Mouse (Mus musculus) adrenal gland (tissue): ENCODE results near the gene Pdx1.

Experiments used
- intact Hi-C: fragments of 180-260 bp; cut with DNase I; formaldehyde crosslinking; loops from one replicate; pipeline ENCODE4 v1.15.1; 2025
- microRNA-seq, 2 experiments: library from miRNA; unstranded; fragments of <30 nt; microRNA quantifications; one replicate each; pipeline ENCODE4; 2019

Gene Pdx1

DNA sequence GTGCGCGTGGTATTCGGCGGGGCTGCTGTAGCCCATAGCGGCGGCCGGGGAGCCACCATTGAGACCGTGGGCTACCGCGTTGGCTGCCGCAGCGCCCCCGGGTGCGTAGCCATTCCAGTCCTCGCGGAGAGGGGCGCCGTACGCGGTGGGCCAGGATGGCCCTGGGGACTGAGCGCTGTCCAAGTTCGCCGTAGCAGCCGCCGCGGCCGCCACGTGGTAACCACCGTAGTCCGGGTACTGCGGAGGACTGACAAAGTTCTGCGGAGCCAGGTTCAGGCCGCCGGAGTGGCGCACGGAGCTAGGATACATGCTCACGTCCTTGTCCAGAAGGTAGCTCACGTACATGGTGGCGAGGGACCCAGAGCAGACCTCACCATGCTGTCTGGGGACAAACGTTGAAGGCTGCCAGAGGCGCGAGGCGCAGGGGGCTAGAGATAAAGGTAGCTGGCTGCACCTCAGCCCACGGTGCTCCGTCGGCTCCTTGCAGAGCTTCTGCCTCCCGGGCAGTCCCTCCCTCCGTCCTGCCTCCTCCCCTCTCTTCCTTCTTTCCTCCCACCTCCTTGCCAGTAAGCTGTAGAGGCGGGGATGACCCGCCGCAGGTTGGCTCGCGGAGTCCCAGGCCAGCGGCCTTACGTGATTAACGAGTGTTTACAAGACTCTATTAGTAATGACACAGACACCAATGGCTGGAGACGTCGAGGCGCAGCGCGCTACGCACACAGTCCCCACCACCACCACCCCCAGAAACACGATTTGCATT lies 37.1 kb downstream of the Pdx1 start, which contains the start of gene Cdx2:
TSS of gene Cdx2 (minus strand) at position 633 of the 760 bp plus-strand sequence.
- intact Hi-C loops, result no loop called here

- intact Hi-C loops, result no loop called here
Observed at GRCm38 (mm10) chr5:147307398-147307785, 37.6 kb downstream of the Pdx1 start.

DNA sequence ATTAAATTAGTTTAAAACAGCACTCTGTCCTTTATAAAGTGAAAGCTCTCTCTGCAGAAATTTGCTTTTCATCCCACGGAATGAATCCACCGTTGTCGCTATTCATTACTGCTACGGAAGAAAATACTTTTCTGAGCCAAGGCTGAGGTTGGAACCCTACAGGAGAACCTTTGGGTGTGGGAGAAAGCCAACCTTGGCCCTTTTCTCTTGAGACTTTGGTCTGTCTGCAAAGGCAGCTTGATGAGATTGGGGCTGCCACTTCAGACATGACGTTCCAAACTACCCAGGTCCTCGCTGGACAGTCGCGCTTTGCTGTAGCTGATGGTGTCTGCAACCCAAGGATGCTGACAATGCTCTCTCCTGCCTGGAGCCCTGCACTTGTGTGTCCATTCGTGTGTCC lies 38.7 kb downstream of the Pdx1 start:
- intact Hi-C loops, result no loop called here

DNA sequence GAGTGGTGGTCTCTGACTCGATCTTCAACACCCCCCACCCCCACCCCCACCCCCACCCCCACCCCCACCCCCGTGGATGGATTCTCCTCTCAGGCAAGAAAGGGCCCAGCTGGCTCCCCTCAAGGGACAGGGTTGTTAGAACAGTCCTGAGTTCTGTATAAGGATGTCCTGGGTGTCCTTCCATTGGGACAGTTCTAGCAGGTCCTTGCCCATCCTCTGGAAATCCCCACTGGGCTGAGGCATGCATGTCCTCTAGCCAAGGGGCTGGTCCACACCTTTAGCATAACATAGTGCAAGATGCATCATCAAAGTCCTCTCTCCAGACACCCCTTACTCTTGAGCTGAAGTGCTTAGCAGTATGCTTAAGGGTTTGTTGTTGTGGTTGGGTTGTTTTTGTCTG lies 40.0 kb downstream of the Pdx1 start:
- intact Hi-C loops, result loop anchor here (10.0 kb wide), 1 partner anchor 605 kb away; no protein-coding TSS in a partner anchor

GRCm38 (mm10) chr5:147312830-147313685 lies 43.3 kb downstream of the Pdx1 start:
- intact Hi-C loops, result loop anchor here (10.0 kb wide), 1 partner anchor 608 kb away; no protein-coding TSS in a partner anchor

- intact Hi-C loops, result loop anchor here (10.0 kb wide), 1 partner anchor 610 kb away; no protein-coding TSS in a partner anchor
Observed at GRCm38 (mm10) chr5:147314646-147315431, 45.1 kb downstream of the Pdx1 start.

GRCm38 (mm10) chr5:147315432-147316075 lies 45.8 kb downstream of the Pdx1 start:
- intact Hi-C loops, result loop anchor here (10.0 kb wide), 1 partner anchor 611 kb away; no protein-coding TSS in a partner anchor

DNA sequence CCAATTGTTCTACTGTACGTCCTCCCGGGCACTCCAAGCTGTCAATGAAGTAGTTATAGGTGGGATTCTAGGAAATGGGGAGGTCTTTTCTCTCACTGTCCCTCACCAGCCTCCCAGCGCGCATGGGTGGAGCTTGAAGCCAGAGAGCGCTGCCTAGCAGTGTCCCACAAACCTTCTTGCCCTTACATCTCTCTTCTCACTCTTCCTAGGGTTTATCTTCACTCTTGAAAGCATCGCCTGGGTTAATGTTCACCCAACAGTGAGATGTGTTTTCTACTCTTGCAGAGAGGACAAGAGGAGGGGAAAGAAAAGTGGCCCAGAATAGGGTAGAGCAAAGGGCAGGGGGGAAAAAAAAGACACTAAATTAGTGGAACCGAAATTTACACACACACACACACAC lies 47.6 kb downstream of the Pdx1 start:
- intact Hi-C loops, result loop anchor here (10.0 kb wide), 1 partner anchor 613 kb away; no protein-coding TSS in a partner anchor

- intact Hi-C loops, result loop anchor here (2.0 to 10.0 kb wide), 2 partner anchors 411 to 613 kb away; no protein-coding TSS in a partner anchor
Observed at GRCm38 (mm10) chr5:147317991-147318390, 48.2 kb downstream of the Pdx1 start.

DNA sequence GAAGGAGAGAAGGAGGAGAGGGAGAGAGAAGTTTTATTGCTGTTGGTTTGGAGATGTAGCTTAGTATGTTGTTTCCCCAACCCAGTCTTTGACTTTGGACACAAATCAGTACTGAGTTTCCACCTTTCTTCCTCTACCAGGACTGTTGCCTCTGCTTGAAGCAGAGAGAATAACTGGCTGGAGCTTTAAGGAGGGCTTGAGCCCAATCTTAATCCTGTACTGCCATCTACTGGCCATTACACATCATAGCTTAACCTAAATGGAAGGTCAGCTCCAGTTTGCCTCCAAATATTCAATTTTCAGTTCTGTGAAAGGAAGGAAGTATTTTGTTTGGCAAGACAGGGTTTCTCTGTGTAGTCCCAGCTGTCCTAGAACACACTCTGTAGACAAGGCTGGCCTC lies 49.9 kb downstream of the Pdx1 start:
- intact Hi-C loops, result loop anchor here (2.0 to 10.0 kb wide), 3 partner anchors 413 to 642 kb away; no protein-coding TSS in a partner anchor

DNA sequence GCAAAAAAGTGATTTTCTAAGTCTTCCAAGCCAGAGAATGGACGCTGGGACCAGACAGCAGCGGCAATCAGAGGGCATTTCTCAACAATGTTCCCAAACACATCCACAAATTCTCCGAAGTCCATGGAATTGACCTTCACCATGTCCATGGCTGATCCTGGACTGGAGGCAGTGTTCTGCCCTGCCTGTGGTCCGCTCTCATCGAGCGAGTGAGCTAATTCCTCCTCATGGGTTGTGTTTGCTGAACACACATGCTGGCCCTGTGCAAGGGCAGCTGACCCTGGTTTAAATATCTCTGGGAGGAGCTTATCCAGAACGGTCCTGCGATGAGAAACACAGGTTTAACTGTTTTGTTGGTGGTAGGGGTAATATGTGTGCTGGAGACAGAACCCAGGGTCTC lies 52.4 kb downstream of the Pdx1 start, which contains the start of gene Urad:
TSS of gene Urad (minus strand) at position 258 of the 400 bp plus-strand sequence.
- intact Hi-C loops, result loop anchor here (5.0 kb wide), 1 partner anchor 645 kb away; no protein-coding TSS in a partner anchor

DNA sequence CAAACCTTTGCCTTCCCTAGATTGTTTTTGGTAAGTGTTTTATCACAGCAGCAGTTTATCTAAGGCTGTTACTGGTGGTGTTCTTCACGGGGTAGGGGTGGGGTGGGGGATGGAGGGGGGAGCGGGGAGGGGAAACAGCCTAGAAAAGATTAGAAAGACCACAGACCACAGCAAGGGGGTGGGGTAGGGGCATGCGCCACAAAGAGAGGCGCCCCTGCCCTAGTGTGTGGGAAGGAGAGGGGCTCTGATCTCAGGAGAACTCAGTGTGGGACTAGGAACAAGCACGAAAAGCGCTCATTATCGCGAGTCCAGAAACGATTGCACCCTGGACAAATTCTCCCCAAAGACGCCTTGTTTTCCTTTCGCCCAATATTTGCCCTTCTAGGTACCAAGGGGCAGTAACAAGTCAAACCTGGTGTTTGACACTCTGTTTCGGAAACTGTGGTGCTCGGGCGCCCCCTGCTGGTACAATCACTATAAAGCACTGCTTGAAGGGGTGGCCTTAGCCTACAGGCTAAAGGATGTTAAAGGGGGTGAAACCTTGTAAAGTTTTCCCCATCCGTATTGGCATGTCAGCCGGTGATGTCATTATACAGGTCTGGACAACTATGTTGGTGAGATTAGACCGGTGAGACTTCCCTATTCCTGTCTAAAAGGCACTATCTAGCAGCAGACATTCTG lies 53.6 kb downstream of the Pdx1 start:
- intact Hi-C loops, result loop anchor here (5.0 kb wide), 1 partner anchor 646 kb away; no protein-coding TSS in a partner anchor

Small RNA genes within 50 kb of the gene (microRNA-seq; reads per million reads assigned to microRNA genes)
- gene Mir7k, result 1.7 to 2.6 reads per million in 2 experiments
